Mouse (Mus musculus) forebrain, embryonic 15.5 days (tissue): ENCODE measurements around the gene Tmem233. TPM values are rescaled to one million over a fixed set of nuclear protein-coding genes. Genes with fewer than 3 reads are reported as not detected.

Experiments used
- ATAC-seq: fragments of 200-750 bp; cut with Nextera tagmentation; replicated peaks from 2 replicates; pipeline ENCODE4 v1.8.0; 2017; ENCODE audit warnings: mild to moderate bottlenecking, moderate TSS enrichment, moderate library complexity
- H3K27ac ChIP-seq: fragments of 300-500 bp; sonication (generic); replicated peaks from 2 replicates; pipeline ENCODE4 v1.5.1; 2015; ENCODE audit warnings: mild to moderate bottlenecking, inconsistent platforms
- H3K27me3 ChIP-seq: fragments of 300-500 bp; sonication (generic); 2 replicates; pipeline ENCODE4 v1.6.1; 2015; ENCODE audit warnings: inconsistent platforms
- H3K36me3 ChIP-seq: fragments of 300-500 bp; sonication (generic); 2 replicates; pipeline ENCODE4 v1.6.1; 2015; ENCODE audit warnings: mild to moderate bottlenecking, inconsistent platforms
- H3K4me1 ChIP-seq: fragments of 300-500 bp; sonication (generic); 2 replicates; pipeline ENCODE4 v1.6.1; 2015; ENCODE audit warnings: inconsistent platforms
- H3K4me2 ChIP-seq: fragments of 300-500 bp; sonication (generic); replicated peaks from 2 replicates; pipeline ENCODE4 v1.6.1; 2015; ENCODE audit warnings: mild to moderate bottlenecking, inconsistent platforms
- H3K4me3 ChIP-seq: fragments of 300-500 bp; sonication (generic); 2 replicates; pipeline ENCODE4 v1.5.1; 2015; ENCODE audit warnings: mild to moderate bottlenecking, inconsistent platforms
- H3K9ac ChIP-seq: fragments of 300-500 bp; sonication (generic); replicated peaks from 2 replicates; pipeline ENCODE4 v1.6.1; 2015; ENCODE audit warnings: mild to moderate bottlenecking, inconsistent platforms
- H3K9me3 ChIP-seq: fragments of 300-500 bp; sonication (generic); 2 replicates; pipeline ENCODE4 v1.6.1; 2016; ENCODE audit warnings: inconsistent platforms
- WGBS: fragments of 180-500 bp; shearing (Covaris S2); methylation state at CpG from one replicate; pipeline ENCODE4 v1.1.7; 2015; ENCODE audit warnings: mixed read lengths; 5-methylcytosine and 5-hydroxymethylcytosine counted together
- polyA plus RNA-seq: library from polyadenylated mRNA; unstranded; fragments of >200 nt; fragmentation: Nextera tagmentation; extraction: Ambion mirVana; gene quantifications from 2 replicates; pipeline ENCODE4 v1.2.1, GENCODE M21; 2015

Tmem233 gene
- not detected in 2 replicates for polyA plus RNA-seq

DNA sequence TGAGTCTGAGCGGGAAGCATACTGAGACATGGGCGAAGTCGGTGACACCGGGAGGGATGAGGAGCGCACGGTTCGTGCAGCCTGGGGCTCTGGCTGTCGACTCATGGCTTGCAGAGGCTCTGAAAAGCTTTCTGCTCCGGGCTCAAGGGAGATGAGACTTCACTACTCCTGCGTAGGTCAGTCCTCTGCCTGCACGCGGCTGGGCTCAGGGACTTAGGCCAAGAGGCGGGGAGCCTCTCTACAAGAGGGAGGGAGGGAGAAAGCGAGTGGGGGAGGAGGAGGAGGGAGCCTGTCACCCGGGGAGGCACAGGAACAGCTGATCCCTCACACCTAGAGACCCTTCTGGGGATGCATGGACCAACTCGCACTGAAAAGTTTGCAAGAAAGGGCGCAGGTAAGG lies at the start of gene Tmem233:
Tmem233 (minus strand) TSS at position 164 of the 400 bp plus-strand sequence.
- Histone ChIP-seq H3K9ac (no peak within 1 kb of the TSS), H3K4me1 (no peaks in the 10 kb centered on the region), H3K27ac (no peak within 1 kb of the TSS), H3K9me3 (no peaks in the 10 kb centered on the region), H3K4me2 (no peak within 1 kb of the TSS), H3K4me3 (no peak within 1 kb of the TSS), H3K36me3 (no peaks in the 10 kb centered on the region), H3K27me3 (peaks cover 16% of the 10 kb centered on the region)
- 10% methylated on average over 17 of the region's 17 CpGs for WGBS
- ATAC-seq: no peak

DNA sequence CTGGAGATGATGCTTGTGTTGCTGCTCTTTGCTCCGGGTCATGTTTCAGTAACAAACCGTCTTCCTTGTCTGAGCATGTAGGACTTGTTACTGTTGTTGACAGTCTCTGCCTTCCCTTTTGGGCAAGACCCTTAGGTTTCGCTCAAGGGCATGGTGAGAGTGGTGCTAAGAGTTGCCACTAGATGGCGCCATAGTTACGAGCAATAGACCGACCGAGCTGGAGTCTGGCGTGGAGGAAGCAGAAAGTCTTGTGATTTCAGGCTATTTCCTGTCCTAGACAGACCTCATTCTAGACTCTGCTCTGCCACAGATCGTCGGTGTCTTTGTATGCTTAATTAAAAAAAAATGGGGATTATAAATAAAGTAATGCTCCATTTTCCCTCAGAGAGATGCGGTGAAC lies 40.3 kb upstream of the Tmem233 start:
- Histone ChIP-seq H3K36me3 (no peaks in the 10 kb centered on the region), H3K27ac (no peak overlapping the region), H3K4me3 (no peak overlapping the region), H3K9ac (no peak overlapping the region), H3K27me3 (no peaks in the 10 kb centered on the region), H3K4me2 (no peak overlapping the region), H3K9me3 (no peaks in the 10 kb centered on the region), H3K4me1 (0 out of 2 replicates have a peak, but pooled peaks cover 2% of the 10 kb centered on the region)
- ATAC-seq: peak; percentile 84
- WGBS: 11% methylated on average over 11 of the region's 11 CpGs

DNA sequence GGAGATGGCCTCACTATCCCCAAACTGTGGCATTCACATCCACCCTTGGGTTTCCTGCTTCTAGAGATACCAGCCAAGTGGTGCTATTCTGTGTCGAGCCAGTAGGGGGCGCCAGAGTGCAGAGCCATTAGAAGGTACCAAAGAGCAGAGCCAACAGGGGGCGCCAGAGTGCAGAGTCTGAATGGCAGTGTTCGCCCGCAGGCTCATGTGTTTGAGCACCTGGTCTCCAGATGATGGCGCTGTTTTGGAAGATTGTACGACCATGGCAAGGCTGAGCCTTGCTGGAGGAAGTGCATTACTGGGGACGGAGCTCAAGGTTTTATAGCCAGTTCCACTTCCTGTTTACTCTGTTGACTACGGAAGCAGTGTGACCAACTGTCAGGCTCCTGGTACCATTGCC lies 33.5 kb upstream of the Tmem233 start:
- Histone ChIP-seq H3K4me1 (peaks cover 12% of the 10 kb centered on the region), H3K27me3 (no peaks in the 10 kb centered on the region), H3K9me3 (no peaks in the 10 kb centered on the region), H3K4me3 (no peak overlapping the region), H3K4me2 (no peak overlapping the region), H3K27ac (no peak overlapping the region), H3K9ac (no peak overlapping the region), H3K36me3 (no peaks in the 10 kb centered on the region)
- ATAC-seq: no peak
- WGBS: 50% methylated on average over 9 of the region's 9 CpGs

DNA sequence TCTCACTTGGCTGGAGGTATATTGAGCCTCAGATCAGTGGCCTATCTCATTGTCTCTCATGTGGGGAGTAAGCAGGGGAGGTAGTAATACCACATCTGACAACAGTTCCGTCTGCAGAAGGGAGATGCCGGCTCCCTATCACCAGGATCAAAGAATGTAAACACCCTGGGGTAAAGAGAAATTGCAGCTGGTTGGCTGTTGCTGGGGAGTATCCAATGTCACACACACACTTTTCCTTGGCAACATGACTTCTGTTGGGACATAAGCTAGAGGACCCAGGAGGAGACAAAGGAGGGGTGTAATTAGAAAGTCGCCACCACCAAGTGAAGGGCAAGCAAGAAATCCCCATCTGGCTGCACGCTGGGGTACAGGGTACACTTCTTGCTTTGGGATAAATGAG lies 33.1 kb upstream of the Tmem233 start:
- WGBS: 75% methylated on average over 4 of the region's 4 CpGs
- Histone ChIP-seq H3K36me3 (no peaks in the 10 kb centered on the region), H3K9ac (no peak overlapping the region), H3K4me1 (peaks cover 12% of the 10 kb centered on the region), H3K27me3 (no peaks in the 10 kb centered on the region), H3K27ac (no peak overlapping the region), H3K4me3 (no peak overlapping the region), H3K9me3 (no peaks in the 10 kb centered on the region), H3K4me2 (no peak overlapping the region)
- ATAC-seq: no peak

DNA sequence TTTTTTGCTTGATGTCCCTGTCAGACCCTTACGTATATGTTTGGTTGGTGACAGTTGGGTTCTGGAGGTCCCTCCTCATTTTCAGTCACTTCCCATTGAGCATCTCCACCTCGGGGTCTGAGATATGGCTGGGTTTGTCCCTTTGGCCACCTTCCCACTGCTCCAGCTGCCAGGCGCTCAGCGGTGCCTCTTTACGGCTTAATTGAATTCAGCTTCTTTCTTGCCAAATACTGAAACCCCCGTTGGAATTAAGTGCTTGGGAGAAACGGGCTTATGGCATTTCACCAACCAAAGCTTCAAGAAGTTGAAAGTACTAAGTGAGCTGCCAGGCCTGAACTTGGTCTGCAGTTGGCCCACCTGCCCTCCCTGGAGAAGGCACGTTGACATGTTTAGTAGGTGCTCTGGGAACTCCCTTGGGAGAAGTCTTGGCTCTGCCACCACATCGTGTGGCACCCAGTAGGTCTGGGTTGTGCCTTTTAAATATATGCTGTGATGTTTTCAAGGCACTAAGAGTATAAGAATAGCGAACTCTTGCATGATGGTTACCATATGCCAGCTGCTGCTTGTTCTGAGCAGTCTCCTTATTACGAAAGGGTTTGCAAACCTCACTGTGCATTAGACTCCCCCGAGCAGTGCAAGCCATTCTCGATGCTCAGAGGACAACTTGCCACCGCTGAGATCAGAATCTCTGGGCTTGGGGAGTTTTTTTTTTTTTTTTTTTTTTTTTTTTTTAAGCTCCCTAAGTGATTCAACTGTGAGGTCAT lies 32.2 kb upstream of the Tmem233 start:
- H3K9ac ChIP-seq: no peak overlapping the region
- H3K36me3 ChIP-seq: no peaks in the 10 kb centered on the region
- H3K4me2 ChIP-seq: no peak overlapping the region
- WGBS: 50% methylated on average over 14 of the region's 14 CpGs
- no peaks in the 10 kb centered on the region for H3K27me3 ChIP-seq
- H3K27ac ChIP-seq: no peak overlapping the region
- peaks cover 12% of the 10 kb centered on the region for H3K4me1 ChIP-seq
- H3K9me3 ChIP-seq: no peaks in the 10 kb centered on the region
- no peak for ATAC-seq
- H3K4me3 ChIP-seq: no peak overlapping the region

DNA sequence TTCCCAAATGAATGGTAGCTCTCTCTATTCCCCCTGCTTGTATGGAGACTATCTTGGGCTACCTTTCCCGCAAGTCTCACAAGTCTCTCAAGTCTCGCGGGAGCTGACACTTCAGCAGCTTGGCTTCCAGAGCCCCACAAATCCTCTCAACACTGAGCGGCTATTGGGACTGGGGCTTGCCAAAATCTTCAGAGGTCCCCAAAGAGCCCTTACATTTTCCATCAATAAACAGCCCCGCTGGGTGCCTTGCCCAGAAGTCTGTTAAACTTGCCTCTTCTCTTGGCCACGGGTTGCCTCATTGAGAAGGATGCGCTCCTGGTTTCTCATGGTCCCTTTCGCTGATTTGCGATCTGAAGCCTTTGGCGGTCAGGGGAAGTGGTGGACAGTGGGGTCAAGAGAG lies 25.6 kb upstream of the Tmem233 start:
- Histone ChIP-seq H3K9me3 (no peaks in the 10 kb centered on the region), H3K4me3 (no peak overlapping the region), H3K4me2 (no peak overlapping the region), H3K27ac (no peak overlapping the region), H3K36me3 (no peaks in the 10 kb centered on the region), H3K27me3 (no peaks in the 10 kb centered on the region), H3K4me1 (no peaks in the 10 kb centered on the region), H3K9ac (no peak overlapping the region)
- ATAC-seq: no peak
- 93% methylated on average over 10 of the region's 10 CpGs for WGBS

DNA sequence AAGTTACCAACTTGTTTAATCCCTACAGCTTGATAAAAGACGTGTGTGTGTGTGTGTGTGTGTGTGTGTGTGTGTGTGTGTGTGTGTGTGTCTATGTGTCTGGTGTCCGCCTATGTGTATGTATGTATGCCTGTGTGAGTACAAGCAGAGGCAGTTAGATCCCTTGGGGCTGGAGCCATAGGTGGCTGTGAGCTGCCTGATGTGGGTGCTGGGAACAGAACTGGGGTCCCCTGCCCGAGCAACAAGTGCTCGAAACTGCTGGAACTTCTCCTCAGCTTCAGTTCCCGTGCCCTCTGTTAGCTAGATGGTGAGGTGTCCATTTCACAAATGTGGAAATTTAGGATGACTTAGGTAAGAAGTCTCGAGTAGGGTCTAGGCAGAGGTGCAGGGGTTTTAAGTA lies 1.2 kb upstream of the Tmem233 start:
- H3K4me3 ChIP-seq: no peak overlapping the region
- H3K27me3 ChIP-seq: peaks cover 16% of the 10 kb centered on the region
- 83% methylated on average over 6 of the region's 6 CpGs for whole genome bisulfite sequencing
- no peak overlapping the region for H3K9ac ChIP-seq
- H3K4me2 ChIP-seq: no peak overlapping the region
- no peaks in the 10 kb centered on the region for H3K4me1 ChIP-seq
- H3K9me3 ChIP-seq: no peaks in the 10 kb centered on the region
- no peak for ATAC-seq
- H3K36me3 ChIP-seq: no peaks in the 10 kb centered on the region
- no peak overlapping the region for H3K27ac ChIP-seq

DNA sequence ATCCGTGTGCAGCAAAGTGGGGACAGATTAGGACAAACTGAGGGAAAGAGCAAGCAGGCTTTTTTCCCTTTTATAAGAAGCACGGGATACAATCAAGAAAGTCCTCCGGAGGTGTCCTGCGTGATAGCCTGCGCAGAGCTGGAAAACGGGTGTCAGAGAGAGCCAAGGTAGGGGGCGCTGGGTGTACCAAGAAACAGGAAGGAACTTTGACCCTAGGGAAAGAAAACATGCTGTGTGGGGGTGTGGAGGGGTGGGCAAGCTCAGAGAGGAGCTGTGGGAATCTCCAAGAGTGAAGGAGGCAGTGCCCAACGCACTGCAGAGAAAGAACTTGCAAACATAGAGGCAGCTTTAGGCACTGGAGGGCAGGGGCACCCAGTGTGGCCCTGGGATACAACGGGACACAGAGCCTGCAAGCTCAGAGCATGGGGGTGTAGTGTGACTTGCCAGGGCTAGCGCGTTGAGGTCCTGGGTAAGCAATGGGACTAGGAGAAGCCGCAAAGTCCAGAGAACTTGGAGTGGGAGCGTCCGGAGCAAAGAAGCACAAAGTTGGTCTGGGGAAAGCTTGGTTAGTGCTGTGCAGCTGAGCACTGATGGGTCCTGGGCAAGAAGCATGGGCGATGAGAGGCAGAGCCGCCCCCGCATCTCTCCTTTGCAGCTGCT lies 673 bp downstream of the Tmem233 start:
- Histone ChIP-seq H3K4me3 (no peak overlapping the region), H3K4me2 (no peak overlapping the region), H3K9ac (no peak overlapping the region), H3K27ac (no peak overlapping the region), H3K9me3 (no peaks in the 10 kb centered on the region), H3K36me3 (no peaks in the 10 kb centered on the region), H3K27me3 (peaks cover 16% of the 10 kb centered on the region), H3K4me1 (no peaks in the 10 kb centered on the region)
- 34% methylated on average over 17 of the region's 17 CpGs for WGBS
- ATAC-seq: no peak

DNA sequence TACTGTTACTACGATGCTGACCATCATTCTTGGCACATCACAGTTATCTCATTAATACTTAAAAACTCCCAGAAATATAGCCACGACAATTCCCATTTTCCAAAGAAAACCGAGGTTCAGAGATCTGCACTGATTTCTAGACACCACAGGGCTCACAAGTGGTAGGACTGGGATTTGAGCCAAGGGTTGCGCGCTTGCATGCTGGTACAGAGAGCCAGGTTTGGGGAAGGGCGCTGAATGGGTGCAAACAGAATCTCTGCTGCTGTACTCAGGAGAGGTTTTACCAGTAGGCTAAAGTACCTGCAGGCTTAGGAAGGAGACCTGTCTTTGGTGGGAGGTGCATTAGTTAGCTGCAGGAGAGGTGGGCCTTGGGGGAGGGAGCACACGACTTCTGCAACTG lies 1.4 kb downstream of the Tmem233 start:
- no peak overlapping the region for H3K4me3 ChIP-seq
- no peak for ATAC-seq
- H3K36me3 ChIP-seq: no peaks in the 10 kb centered on the region
- no peak overlapping the region for H3K27ac ChIP-seq
- peaks cover 16% of the 10 kb centered on the region for H3K27me3 ChIP-seq
- no peaks in the 10 kb centered on the region for H3K9me3 ChIP-seq
- no peaks in the 10 kb centered on the region for H3K4me1 ChIP-seq
- H3K4me2 ChIP-seq: no peak overlapping the region
- H3K9ac ChIP-seq: no peak overlapping the region
- 68% methylated on average over 7 of the region's 7 CpGs for WGBS

DNA sequence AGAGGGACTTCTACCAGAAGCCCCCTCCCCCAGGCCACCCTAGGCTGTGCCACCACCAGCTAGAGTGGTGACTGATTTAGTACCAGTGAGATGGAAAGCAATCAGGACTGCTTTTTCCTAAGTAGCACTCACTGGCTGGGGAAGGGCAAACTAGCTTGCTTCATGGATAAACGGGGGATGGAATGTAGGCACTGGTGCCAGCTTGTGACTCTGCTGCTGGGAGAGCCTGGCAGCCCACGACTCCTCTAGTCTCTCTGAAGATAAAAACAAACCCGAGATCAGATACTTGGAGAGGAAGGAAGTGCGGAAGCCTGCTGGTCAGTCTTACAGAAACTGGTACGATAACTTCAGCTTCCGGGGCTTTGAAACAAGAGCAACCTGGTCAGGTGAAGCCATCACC lies 2.3 kb downstream of the Tmem233 start:
- H3K27me3 ChIP-seq: peaks cover 16% of the 10 kb centered on the region
- no peaks in the 10 kb centered on the region for H3K9me3 ChIP-seq
- no peaks in the 10 kb centered on the region for H3K4me1 ChIP-seq
- H3K27ac ChIP-seq: no peak overlapping the region
- H3K4me2 ChIP-seq: no peak overlapping the region
- WGBS: 63% methylated on average over 6 of the region's 6 CpGs
- H3K4me3 ChIP-seq: no peak overlapping the region
- no peak overlapping the region for H3K9ac ChIP-seq
- ATAC-seq: no peak
- no peaks in the 10 kb centered on the region for H3K36me3 ChIP-seq

DNA sequence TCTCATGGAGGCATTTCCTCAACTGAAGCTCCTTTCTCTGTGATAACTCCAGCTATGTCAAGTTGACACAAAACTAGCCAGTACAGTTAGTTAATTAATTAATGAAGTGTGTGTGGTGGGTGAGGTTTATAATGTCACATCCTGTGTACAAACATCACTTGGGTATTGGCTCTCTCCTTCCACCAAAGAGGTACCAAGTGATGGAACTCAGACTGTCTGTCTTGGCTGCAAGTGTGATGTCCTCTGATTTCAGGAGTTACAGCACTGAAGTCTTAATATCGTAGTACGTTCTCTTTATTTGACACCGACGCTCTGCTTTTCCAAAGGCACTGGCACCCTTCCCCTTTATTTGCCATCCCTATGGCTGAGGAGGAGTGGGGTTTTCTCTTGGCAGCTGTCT lies 13.4 kb downstream of the Tmem233 start:
- H3K36me3 ChIP-seq: no peaks in the 10 kb centered on the region
- 95% methylated on average over 4 of the region's 4 CpGs for WGBS
- no peak overlapping the region for H3K4me3 ChIP-seq
- ATAC-seq: no peak
- no peak overlapping the region for H3K27ac ChIP-seq
- no peak overlapping the region for H3K9ac ChIP-seq
- H3K9me3 ChIP-seq: no peaks in the 10 kb centered on the region
- no peak overlapping the region for H3K4me2 ChIP-seq
- no peaks in the 10 kb centered on the region for H3K27me3 ChIP-seq
- H3K4me1 ChIP-seq: no peaks in the 10 kb centered on the region

DNA sequence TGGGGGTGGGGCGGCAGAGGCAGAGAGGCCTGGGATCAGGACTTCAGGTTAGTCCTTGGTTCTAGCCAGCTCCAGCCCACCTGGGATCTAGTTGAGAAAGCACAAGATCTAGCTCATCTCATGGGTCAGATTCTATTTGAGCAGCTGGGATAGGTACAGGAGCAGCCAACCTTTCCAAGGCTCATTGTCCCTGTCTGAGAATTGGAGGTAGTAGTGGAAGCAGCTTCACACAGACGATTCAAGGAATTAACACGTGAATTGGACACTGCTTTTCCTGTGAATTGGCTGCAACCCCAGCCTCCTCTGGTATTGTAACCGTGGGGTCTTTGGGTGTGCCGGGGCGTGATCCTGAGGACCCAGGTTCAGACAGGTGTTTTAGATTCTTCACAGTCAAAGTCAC lies 30.2 kb downstream of the Tmem233 start:
- Histone ChIP-seq H3K4me2 (no peak overlapping the region), H3K27ac (no peak overlapping the region), H3K4me3 (no peak overlapping the region), H3K4me1 (no peaks in the 10 kb centered on the region), H3K9ac (no peak overlapping the region), H3K27me3 (no peaks in the 10 kb centered on the region), H3K9me3 (no peaks in the 10 kb centered on the region), H3K36me3 (no peaks in the 10 kb centered on the region)
- ATAC-seq: no peak
- 54% methylated on average over 6 of the region's 6 CpGs for WGBS

DNA sequence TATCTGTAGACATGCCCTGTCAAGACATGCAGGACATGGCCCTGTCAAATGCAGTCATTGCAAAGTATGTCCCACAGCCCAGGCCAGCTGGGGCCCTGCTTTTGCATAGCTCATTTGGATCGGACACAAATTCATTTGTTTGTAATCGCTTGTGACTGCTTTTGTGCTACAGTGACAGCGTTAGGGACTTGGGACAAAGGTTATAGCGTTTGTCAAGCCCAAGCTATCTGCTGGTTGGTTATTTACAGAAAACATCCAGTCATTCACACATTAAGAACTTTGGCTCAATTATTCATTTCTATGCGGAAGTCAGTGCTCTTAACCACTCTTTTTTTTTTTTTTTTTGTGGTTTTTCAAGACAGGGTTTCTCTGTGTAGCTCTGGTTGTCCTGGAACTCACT lies 30.9 kb downstream of the Tmem233 start:
- WGBS: 80% methylated on average over 5 of the region's 5 CpGs
- no peaks in the 10 kb centered on the region for H3K27me3 ChIP-seq
- H3K27ac ChIP-seq: no peak overlapping the region
- no peak for ATAC-seq
- H3K9ac ChIP-seq: no peak overlapping the region
- no peaks in the 10 kb centered on the region for H3K36me3 ChIP-seq
- H3K4me1 ChIP-seq: no peaks in the 10 kb centered on the region
- H3K4me3 ChIP-seq: no peak overlapping the region
- H3K4me2 ChIP-seq: no peak overlapping the region
- H3K9me3 ChIP-seq: no peaks in the 10 kb centered on the region
